Mouse (Mus musculus): ENCODE measurements at regions not wholly inside any gene's neighbourhood (a gene's known extent, or its start where the extent isn't known, plus 50 kb on each side); places are given as distances from the start of the nearest gene placed in this dataset.

- ATAC-seq (replicated peaks; ENCODE audit: low read depth, poor library complexity, severe bottlenecking), result peak; percentile 95
Observed at GRCm38 (mm10) chr3:51170225-51170852, 53.9 kb upstream of the Noct start.

Data from common myeloid progenitor, adult 5-6 weeks (primary cell).